Mouse (Mus musculus) lung, postnatal 0 days (tissue): ENCODE results near the gene Zfp72.

Experiments
- CTCF ChIP-seq: IDR thresholded peaks from 2 replicates; pipeline ENCODE4 v1.5.1; 2016; ENCODE audit warnings: antibody characterized with exemption, mild to moderate bottlenecking
- EP300 ChIP-seq: IDR thresholded peaks from 2 replicates; pipeline ENCODE4 v1.6.1; 2016; ENCODE audit warnings: antibody characterized with exemption, mild to moderate bottlenecking, control low read depth

DNA sequence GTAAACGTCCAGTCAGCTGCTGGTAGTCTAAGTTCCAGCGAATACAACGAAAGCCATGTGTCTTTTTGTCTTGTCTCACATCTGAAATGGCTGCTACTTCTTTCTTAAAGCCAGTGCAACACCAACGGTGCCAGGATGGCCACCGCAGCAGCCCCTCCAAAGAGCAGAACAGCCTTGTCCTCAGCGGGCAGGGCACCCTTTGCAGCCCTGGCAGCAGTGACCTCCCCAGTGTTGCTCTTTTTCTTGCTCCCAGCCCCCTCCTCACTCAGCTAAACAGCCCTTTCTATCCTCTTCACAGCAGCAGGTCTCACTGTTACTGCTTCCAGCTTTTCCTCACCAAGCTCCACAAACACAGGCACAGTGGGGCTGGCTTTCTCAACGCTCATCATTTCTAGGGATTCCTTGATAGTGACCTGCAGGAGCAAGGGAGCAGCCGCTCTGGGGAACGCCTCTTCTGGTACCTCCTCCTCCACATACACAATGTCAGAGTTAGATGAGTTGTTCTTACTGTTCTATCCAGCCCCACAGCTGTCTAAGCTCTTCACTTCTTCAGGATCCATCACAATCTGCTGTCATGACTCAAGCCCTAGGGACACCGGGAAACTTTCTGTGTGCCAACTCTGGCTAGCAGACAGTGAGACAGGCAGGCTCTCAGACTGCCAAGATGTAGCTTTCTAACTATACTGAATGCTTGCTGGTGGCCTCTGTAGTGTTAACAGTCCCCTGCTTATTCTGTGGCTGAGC lies 8.9 kb downstream of the Zfp72 start:
- TF ChIP-seq CTCF, result no peak
- no peak for TF ChIP-seq EP300
